Mouse (Mus musculus) forebrain, embryonic 13.5 days (tissue): Measurements from ENCODE around the gene Cmss1. TPM values are rescaled to one million over a fixed set of nuclear protein-coding genes. Genes with fewer than 3 reads are reported as not detected.

Experiments
- ATAC-seq: fragments of 200-750 bp; cut with Nextera tagmentation; 2 replicates; pipeline ENCODE4 v1.8.0; 2017
- H3K27ac ChIP-seq: fragments of 300-500 bp; sonication (generic); 2 replicates; pipeline ENCODE4 v1.5.1; 2015; ENCODE audit warnings: inconsistent platforms, mild to moderate bottlenecking, moderate library complexity
- H3K27me3 ChIP-seq: fragments of 300-500 bp; sonication (generic); 2 replicates; pipeline ENCODE4 v1.6.1; 2015; ENCODE audit warnings: mild to moderate bottlenecking, inconsistent platforms
- H3K36me3 ChIP-seq: fragments of 300-500 bp; sonication (generic); 2 replicates; pipeline ENCODE4 v1.6.1; 2015; ENCODE audit warnings: mild to moderate bottlenecking, inconsistent platforms; ENCODE audit not compliant: poor library complexity, severe bottlenecking
- H3K4me1 ChIP-seq: fragments of 300-500 bp; sonication (generic); 2 replicates; pipeline ENCODE4 v1.6.1; 2015; ENCODE audit warnings: inconsistent platforms
- H3K4me2 ChIP-seq: fragments of 300-500 bp; sonication (generic); 2 replicates; pipeline ENCODE4 v1.6.1; 2015; ENCODE audit warnings: inconsistent platforms, mild to moderate bottlenecking, moderate library complexity
- H3K4me3 ChIP-seq: fragments of 300-500 bp; sonication (generic); 2 replicates; pipeline ENCODE4 v1.5.1; 2015; ENCODE audit warnings: mild to moderate bottlenecking, inconsistent platforms
- H3K9ac ChIP-seq: fragments of 300-500 bp; sonication (generic); 2 replicates; pipeline ENCODE4 v1.6.1; 2015; ENCODE audit warnings: mild to moderate bottlenecking, inconsistent platforms
- H3K9me3 ChIP-seq: fragments of 300-500 bp; sonication (generic); replicated peaks from 2 replicates; pipeline ENCODE4 v1.6.1; 2016; ENCODE audit warnings: inconsistent platforms
- WGBS: fragments of 180-500 bp; shearing (Covaris S2); methylation state at CpG from one replicate; pipeline ENCODE4 v1.1.7; 2015; 5-methylcytosine and 5-hydroxymethylcytosine counted together
- polyA plus RNA-seq: library from polyadenylated mRNA; unstranded; fragments of >200 nt; fragmentation: Nextera tagmentation; extraction: Ambion mirVana; gene quantifications from 2 replicates; pipeline ENCODE4 v1.2.1, GENCODE M21; 2015

Cmss1 gene
- polyA plus RNA-seq, 1 experiment from 2014 or later = 45.2 TPM

DNA sequence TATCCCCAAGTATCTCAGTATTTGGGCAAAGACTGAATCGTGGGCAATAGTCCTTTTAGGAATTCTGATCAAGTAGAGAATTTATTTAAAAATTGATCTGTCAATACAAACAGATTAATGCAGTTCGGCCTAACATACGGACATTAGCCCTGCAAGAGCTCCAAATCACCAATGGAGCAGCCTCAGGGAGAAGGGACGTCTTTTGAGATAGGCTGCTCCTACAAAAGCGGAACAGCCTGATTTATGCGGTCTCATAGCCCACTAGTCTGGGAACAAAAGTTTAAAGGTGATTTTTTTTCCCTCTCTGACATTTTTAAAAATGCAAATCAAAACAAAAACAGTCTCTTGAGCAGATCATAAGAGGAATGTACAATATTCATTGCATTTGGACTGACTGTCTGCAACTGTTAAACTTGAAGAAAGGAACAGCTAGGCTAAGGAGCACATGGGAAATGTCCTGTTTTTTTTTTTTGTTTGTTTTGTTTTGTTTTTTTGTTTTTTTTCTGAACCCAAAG lies 51.7 kb downstream of the Cmss1 start:
- no peak overlapping the region for H3K9ac ChIP-seq
- WGBS = 71% methylated on average over 6 of the region's 6 CpGs

GRCm38 (mm10) chr16:57553235-57553634 lies 53.4 kb downstream of the Cmss1 start:
- Histone ChIP-seq H3K4me3 (no peak overlapping the region), H3K36me3 (no peaks in the 10 kb centered on the region), H3K9me3 (no peaks in the 10 kb centered on the region), H3K9ac (no peak overlapping the region), H3K27ac (no peak overlapping the region), H3K4me1 (peaks cover 8% of the 10 kb centered on the region; the same call in 1 of the 2 replicates), H3K4me2 (no peak overlapping the region), H3K27me3 (0 out of 2 replicates have a peak, but pooled peaks cover 8% of the 10 kb centered on the region)
- ATAC-seq = no peak

More for the DNA sequence above, 51.7 kb downstream of the Cmss1 start:
- H3K9me3 ChIP-seq = no peaks in the 10 kb centered on the region
- no peak overlapping the region for H3K4me2 ChIP-seq
- no peak overlapping the region for H3K27ac ChIP-seq
- ATAC-seq = no peak
- H3K4me1 ChIP-seq = peaks cover 8% of the 10 kb centered on the region; the same call in 1 of the 2 replicates
- no peaks in the 10 kb centered on the region for H3K36me3 ChIP-seq
- no peak overlapping the region for H3K4me3 ChIP-seq
- 0 out of 2 replicates have a peak, but pooled peaks cover 6% of the 10 kb centered on the region for H3K27me3 ChIP-seq

GRCm38 (mm10) chr16:57552709-57553108 lies 54.0 kb downstream of the Cmss1 start:
- 39% methylated on average over 5 of the region's 5 CpGs for WGBS
- Histone ChIP-seq H3K27ac (no peak overlapping the region), H3K4me2 (no peak overlapping the region), H3K9me3 (no peaks in the 10 kb centered on the region), H3K4me1 (peaks cover 8% of the 10 kb centered on the region; the same call in 1 of the 2 replicates), H3K27me3 (0 out of 2 replicates have a peak, but pooled peaks cover 13% of the 10 kb centered on the region), H3K4me3 (no peak overlapping the region), H3K36me3 (no peaks in the 10 kb centered on the region), H3K9ac (no peak overlapping the region)
- ATAC-seq = no peak

DNA sequence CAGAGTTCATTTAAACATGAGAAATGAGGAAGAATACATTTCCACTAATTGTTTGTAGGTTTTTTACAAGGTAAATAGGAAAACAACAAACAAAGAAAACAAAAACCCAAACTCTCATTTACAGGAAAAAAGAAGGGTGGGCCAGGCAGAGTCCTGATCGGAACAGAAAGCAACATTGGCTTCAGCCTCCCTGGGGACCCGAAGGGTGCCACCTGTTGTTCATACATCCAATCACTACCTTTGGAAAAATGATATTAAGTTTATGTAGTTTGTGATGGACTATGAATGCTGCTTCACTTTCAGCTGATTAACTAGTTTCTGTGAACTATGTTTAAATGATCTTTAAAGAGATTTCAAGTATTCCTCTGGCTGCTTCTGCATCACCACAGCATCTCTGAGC lies 55.0 kb downstream of the Cmss1 start:
- Histone ChIP-seq H3K27ac (no peak overlapping the region), H3K4me3 (no peak overlapping the region), H3K36me3 (no peaks in the 10 kb centered on the region), H3K4me2 (no peak overlapping the region), H3K27me3 (0 out of 2 replicates have a peak, but pooled peaks cover 18% of the 10 kb centered on the region), H3K4me1 (peaks cover 8% of the 10 kb centered on the region; the same call in 1 of the 2 replicates), H3K9me3 (no peaks in the 10 kb centered on the region), H3K9ac (no peak overlapping the region)
- ATAC-seq = no peak
- 89% methylated on average over 2 of the region's 2 CpGs for WGBS

GRCm38 (mm10) chr16:57550817-57551216 lies 55.8 kb downstream of the Cmss1 start:
- H3K4me2 ChIP-seq = no peak overlapping the region
- H3K27ac ChIP-seq = no peak overlapping the region
- H3K9me3 ChIP-seq = no peaks in the 10 kb centered on the region
- no peaks in the 10 kb centered on the region for H3K36me3 ChIP-seq
- 0 out of 2 replicates have a peak, but pooled peaks cover 18% of the 10 kb centered on the region for H3K27me3 ChIP-seq
- no peak for ATAC-seq
- H3K4me3 ChIP-seq = no peak overlapping the region
- peaks cover 8% of the 10 kb centered on the region; the same call in 1 of the 2 replicates for H3K4me1 ChIP-seq
- WGBS = 36% methylated on average over 2 of the region's 2 CpGs
- no peak overlapping the region for H3K9ac ChIP-seq

- Histone ChIP-seq H3K27me3 (0 out of 2 replicates have a peak, but pooled peaks cover 18% of the 10 kb centered on the region), H3K9me3 (no peaks in the 10 kb centered on the region), H3K4me2 (no peak overlapping the region; the same call in 1 of the 2 replicates), H3K9ac (no peak overlapping the region), H3K4me3 (no peak overlapping the region), H3K27ac (no peak overlapping the region), H3K4me1 (peaks cover 8% of the 10 kb centered on the region; the same call in 1 of the 2 replicates), H3K36me3 (no peaks in the 10 kb centered on the region)
- 38% methylated on average over 3 of the region's 3 CpGs for WGBS
- no peak for ATAC-seq
Measured at GRCm38 (mm10) chr16:57550088-57550487, 56.6 kb downstream of the Cmss1 start.

DNA sequence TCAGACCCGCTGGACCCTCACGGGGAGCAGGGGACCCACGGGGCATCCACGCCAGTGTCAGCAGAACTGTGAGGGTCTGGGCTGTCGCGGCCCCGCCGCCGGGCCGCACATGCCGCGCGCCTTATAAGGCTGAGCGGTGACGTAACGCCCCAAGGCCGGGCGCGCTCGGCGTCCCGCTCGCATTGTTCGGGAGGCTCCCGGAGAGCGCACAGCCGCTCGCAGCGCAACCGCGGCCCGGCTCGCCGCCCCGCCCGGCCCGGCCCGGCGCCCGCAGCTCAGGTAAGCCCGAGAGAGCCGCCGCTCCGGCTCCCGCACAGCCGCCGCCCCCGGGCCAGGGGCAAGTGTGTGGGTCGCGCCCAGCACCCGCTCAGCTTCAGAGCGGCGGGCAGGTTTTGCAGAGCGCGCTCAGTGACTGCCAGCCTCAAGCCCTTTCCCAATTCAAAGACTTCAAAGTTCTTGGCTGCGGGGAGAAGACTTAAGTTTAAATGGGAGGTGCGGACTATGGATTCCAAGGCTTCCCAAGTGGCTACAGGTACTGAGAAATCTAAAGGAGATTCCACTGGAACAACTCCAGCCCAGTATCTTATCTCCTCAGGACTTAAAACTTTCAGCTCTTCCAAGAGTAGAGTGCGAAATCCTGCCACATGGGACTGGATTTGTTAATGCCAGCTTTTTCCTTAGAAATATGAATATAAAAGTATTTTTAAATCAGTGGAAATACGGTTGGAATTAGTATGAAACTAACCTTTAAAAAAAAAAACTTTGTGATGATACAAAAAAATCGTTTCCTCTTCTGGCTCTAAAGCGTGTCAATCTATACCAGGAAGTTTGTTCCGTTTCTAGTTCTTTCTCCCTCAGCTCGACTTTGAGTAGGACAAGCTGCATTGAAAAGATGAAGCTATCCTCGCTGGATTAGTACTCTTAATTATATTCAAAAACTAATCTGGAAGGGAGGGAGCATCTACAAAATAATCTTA lies 57.3 kb downstream of the Cmss1 start:
- no peaks in the 10 kb centered on the region for H3K9me3 ChIP-seq
- peak overlapping the region; percentile 83 for H3K4me2 ChIP-seq
- peak; percentile 98 for ATAC-seq
- 2% methylated on average over 62 of the region's 64 CpGs for WGBS
- H3K4me1 ChIP-seq = peaks cover 11% of the 10 kb centered on the region; the same call in 1 of the 2 replicates
- no peak overlapping the region for H3K27ac ChIP-seq
- peak overlapping the region; percentile 79 for H3K9ac ChIP-seq
- peak overlapping the region; percentile 67 for H3K4me3 ChIP-seq
- 0 out of 2 replicates have a peak, but pooled peaks cover 18% of the 10 kb centered on the region for H3K27me3 ChIP-seq
- H3K36me3 ChIP-seq = no peaks in the 10 kb centered on the region

- Histone ChIP-seq H3K4me3 (peak overlapping the region; percentile 67), H3K27ac (no peak overlapping the region), H3K27me3 (0 out of 2 replicates have a peak, but pooled peaks cover 18% of the 10 kb centered on the region), H3K4me1 (peaks cover 11% of the 10 kb centered on the region; the same call in 1 of the 2 replicates), H3K9ac (peak overlapping the region; percentile 79), H3K4me2 (peak overlapping the region; percentile 83), H3K36me3 (no peaks in the 10 kb centered on the region), H3K9me3 (no peaks in the 10 kb centered on the region)
- WGBS = 74% methylated on average over 2 of the region's 2 CpGs
- ATAC-seq = no peak
Measured at GRCm38 (mm10) chr16:57548608-57549007, 58.1 kb downstream of the Cmss1 start.

- 0 out of 2 replicates have a peak, but pooled peaks cover 14% of the 10 kb centered on the region for H3K27me3 ChIP-seq
- peaks cover 3% of the 10 kb centered on the region; the same call in 1 of the 2 replicates for H3K4me1 ChIP-seq
- H3K9ac ChIP-seq = no peak overlapping the region
- no peaks in the 10 kb centered on the region for H3K9me3 ChIP-seq
- H3K27ac ChIP-seq = no peak overlapping the region
- no peak for ATAC-seq
- H3K4me2 ChIP-seq = no peak overlapping the region
- no peak overlapping the region for H3K4me3 ChIP-seq
- 30% methylated on average over 1 of the region's 1 CpGs for WGBS
- H3K36me3 ChIP-seq = no peaks in the 10 kb centered on the region
Measured at GRCm38 (mm10) chr16:57546355-57546754, 60.3 kb downstream of the Cmss1 start.

GRCm38 (mm10) chr16:57544441-57544840 lies 62.2 kb downstream of the Cmss1 start:
- H3K27ac ChIP-seq = no peak overlapping the region
- H3K4me1 ChIP-seq = peaks cover 3% of the 10 kb centered on the region; the same call in 1 of the 2 replicates
- H3K9ac ChIP-seq = no peak overlapping the region
- 0 out of 2 replicates have a peak, but pooled peaks cover 12% of the 10 kb centered on the region for H3K27me3 ChIP-seq
- no peaks in the 10 kb centered on the region for H3K36me3 ChIP-seq
- no peaks in the 10 kb centered on the region for H3K9me3 ChIP-seq
- H3K4me2 ChIP-seq = no peak overlapping the region
- ATAC-seq = no peak
- WGBS = 80% methylated on average over 8 of the region's 8 CpGs
- no peak overlapping the region for H3K4me3 ChIP-seq

DNA sequence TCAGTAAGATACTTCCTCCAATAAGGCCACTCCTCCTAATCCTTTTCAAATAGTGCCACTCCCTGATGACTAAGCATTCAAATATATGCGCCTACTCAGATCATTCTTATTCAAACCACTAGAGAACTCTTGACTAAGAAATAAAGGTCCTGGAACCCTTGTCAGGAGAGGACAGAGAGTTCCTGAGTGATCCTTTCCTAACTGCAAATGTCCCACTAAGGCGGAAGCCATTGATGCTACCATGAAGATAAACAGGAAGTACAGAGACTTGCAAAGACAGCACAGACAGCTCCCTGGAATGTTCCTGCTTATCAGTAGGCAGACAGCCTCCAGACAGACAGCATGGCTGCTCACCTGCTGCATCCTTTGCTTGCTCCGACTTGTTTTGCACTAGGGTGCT lies 63.4 kb downstream of the Cmss1 start:
- peaks cover 3% of the 10 kb centered on the region; the same call in 1 of the 2 replicates for H3K4me1 ChIP-seq
- H3K4me3 ChIP-seq = no peak overlapping the region
- H3K9me3 ChIP-seq = no peaks in the 10 kb centered on the region
- H3K27ac ChIP-seq = no peak overlapping the region
- 0 out of 2 replicates have a peak, but pooled peaks cover 9% of the 10 kb centered on the region for H3K27me3 ChIP-seq
- no peak overlapping the region for H3K9ac ChIP-seq
- H3K4me2 ChIP-seq = no peak overlapping the region
- WGBS = 92% methylated on average over 3 of the region's 3 CpGs
- no peak for ATAC-seq
- no peaks in the 10 kb centered on the region for H3K36me3 ChIP-seq

GRCm38 (mm10) chr16:57536511-57536910 lies 70.2 kb downstream of the Cmss1 start:
- H3K4me3 ChIP-seq = no peak overlapping the region
- H3K27ac ChIP-seq = no peak overlapping the region
- no peak for ATAC-seq
- no peak overlapping the region for H3K9ac ChIP-seq
- H3K36me3 ChIP-seq = no peaks in the 10 kb centered on the region
- H3K4me2 ChIP-seq = no peak overlapping the region
- H3K27me3 ChIP-seq = no peaks in the 10 kb centered on the region
- WGBS = 92% methylated on average over 7 of the region's 7 CpGs
- 0 out of 2 replicates have a peak, but pooled peaks cover 6% of the 10 kb centered on the region for H3K4me1 ChIP-seq
- no peaks in the 10 kb centered on the region for H3K9me3 ChIP-seq
